Mouse (Mus musculus): ENCODE measurements around the gene Dennd1c.

DNA sequence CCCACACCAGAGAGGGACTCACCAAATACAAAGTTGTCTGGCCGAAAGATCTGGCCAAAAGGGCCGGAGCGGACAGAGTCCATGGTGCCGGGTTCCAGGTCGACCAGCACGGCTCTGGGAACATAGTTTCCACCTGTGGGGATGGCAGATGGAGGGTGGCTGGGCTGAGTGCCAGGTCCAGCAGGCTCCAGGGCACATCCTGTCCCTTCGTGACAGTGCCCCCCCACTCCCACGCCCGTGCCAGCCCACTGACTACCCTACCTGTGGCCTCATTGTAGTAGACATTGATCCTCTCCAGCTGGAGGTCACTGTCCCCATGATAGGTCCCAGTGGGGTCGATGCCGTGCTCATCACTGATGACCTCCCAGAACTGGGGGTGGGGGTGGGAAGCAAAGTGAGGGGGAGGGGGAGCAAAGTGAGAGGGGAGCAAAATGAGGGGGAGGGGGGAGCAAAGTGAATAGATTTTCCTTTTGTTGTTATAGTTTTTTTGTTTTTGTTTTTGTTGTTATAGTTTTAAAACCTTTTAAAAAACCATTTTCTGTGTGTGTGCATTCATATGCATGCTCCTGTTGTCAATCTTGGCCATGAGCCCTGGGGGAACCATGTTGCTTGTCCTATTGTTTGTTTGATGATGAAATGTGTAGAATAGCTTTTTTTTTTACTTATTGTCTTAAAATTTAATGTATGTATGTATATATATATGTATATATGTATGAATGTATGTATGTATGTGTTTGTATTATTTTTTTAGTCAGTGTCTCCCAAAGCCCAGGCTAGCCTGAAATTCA, 7.8 kb upstream of the Dennd1c start:
- TF ChIP-seq POLR2A (IDR thresholded peaks at IDR 0.05; ENCODE audit: borderline replicate concordance, extremely low read depth, insufficient read depth, insufficient read length, poor library complexity, severe bottlenecking): no peak
- no peak for TF ChIP-seq CTCF (IDR thresholded peaks at IDR 0.05; ENCODE audit: borderline replicate concordance, extremely low read depth, insufficient read depth, insufficient read length)

Measured in brain, embryonic 14.5 days (tissue).